ENCODE assay signal across 8 mouse cellular contexts in the genomic region with DNA sequence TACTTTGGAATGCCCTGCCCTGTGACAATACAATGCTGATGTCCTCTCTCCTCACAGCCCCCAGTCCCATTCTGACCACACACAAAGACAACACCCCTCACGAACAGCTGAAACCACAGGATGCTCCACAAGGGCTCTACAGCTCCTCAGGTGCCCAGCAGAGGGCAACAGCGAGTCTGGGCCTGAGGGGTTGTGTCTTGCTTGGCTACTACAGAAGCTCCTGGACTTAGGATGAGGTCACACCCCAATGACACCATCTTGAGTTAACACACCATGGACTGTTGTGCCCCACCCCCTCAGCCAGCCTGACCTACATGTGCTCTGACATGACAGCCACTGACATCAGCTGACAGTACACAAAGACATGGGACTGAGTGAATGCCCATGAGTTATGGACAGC. TPM values are rescaled to one million over a fixed set of nuclear protein-coding genes. Genes with fewer than 3 reads are reported as not detected.
DNase-seq lines count a peak whose midpoint lies in the region; ATAC-seq and TF ChIP-seq lines count a peak whose summit lies in the region.
"Had no signal": no experiment of that assay in that cellular context is flagged by ENCODE, and none has a peak within 500 bp of the region (broad histone marks: within the 10 kb centered on the region; RNA-seq: fewer than 3 reads in every experiment).

No protein-coding gene starts in this region.

- peak; percentile 73; the same call in 1 of the 2 replicates for TF ChIP-seq CTCF in testis, adult 2 months (IDR thresholded peaks at IDR 0.05; ENCODE audit: control insufficient read depth, insufficient read depth, insufficient replicate concordance, low read depth, low read length)
- TF ChIP-seq CTCF in liver, postnatal 0 days (IDR thresholded peaks at IDR 0.05; ENCODE audit: low read depth): peak; percentile 90

- H3K9ac ChIP-seq in hindbrain, embryonic 15.5 days: no peak overlapping the region
- no peak overlapping the region for H3K9ac ChIP-seq in liver, postnatal 0 days (replicated peaks)
- H3K9ac ChIP-seq: limb, embryonic 15.5 days had no signal

- no peaks in the 10 kb centered on the region for H3K27me3 ChIP-seq in testis, adult 2 months (ENCODE audit: control insufficient read depth, insufficient read depth, low read length)
- H3K27me3 ChIP-seq in embryonic facial prominence, embryonic 10.5 days (replicated peaks; ENCODE audit: low read depth, poor library complexity, severe bottlenecking): no peaks in the 10 kb centered on the region
- no peaks in the 10 kb centered on the region for H3K27me3 ChIP-seq in hindbrain, embryonic 15.5 days
- H3K27me3 ChIP-seq in liver, postnatal 0 days (ENCODE audit: insufficient read depth, low read length): no peaks in the 10 kb centered on the region
- H3K27me3 ChIP-seq: limb, embryonic 15.5 days had no signal

- peaks cover 3% of the 10 kb centered on the region for H3K4me1 ChIP-seq in testis, adult 2 months (ENCODE audit: control insufficient read depth, insufficient read depth, low read length)
- H3K4me1 ChIP-seq in embryonic facial prominence, embryonic 10.5 days: no peaks in the 10 kb centered on the region
- no peaks in the 10 kb centered on the region for H3K4me1 ChIP-seq in hindbrain, embryonic 15.5 days (replicated peaks)
- H3K4me1 ChIP-seq in liver, postnatal 0 days (ENCODE audit: insufficient read depth): no peaks in the 10 kb centered on the region
- H3K4me1 ChIP-seq: limb, embryonic 15.5 days had no signal

- peak; percentile 11; the same call in 1 of the 2 replicates for ATAC-seq in hindbrain, embryonic 15.5 days (ENCODE audit: low FRiP score, low read depth)
- ATAC-seq in liver, postnatal 0 days: peak; percentile 84

- H3K4me3 ChIP-seq in testis, adult 2 months (ENCODE audit: control insufficient read depth, low read depth, low read length): no peak overlapping the region
- H3K4me3 ChIP-seq in embryonic facial prominence, embryonic 10.5 days: no peak overlapping the region
- H3K4me3 ChIP-seq in hindbrain, embryonic 15.5 days: no peak overlapping the region
- H3K4me3 ChIP-seq in liver, postnatal 0 days (ENCODE audit: low read depth, low read length): no peak overlapping the region
- H3K4me3 ChIP-seq: limb, embryonic 15.5 days had no signal

- TF ChIP-seq EP300 in liver, postnatal 0 days (IDR thresholded peaks at IDR 0.05; ENCODE audit: low read depth): no peak

- no peaks in the 10 kb centered on the region for H3K9me3 ChIP-seq in embryonic facial prominence, embryonic 10.5 days
- no peaks in the 10 kb centered on the region for H3K9me3 ChIP-seq in hindbrain, embryonic 15.5 days
- no peaks in the 10 kb centered on the region for H3K9me3 ChIP-seq in liver, postnatal 0 days (ENCODE audit: low read length)
- H3K9me3 ChIP-seq: limb, embryonic 15.5 days had no signal

- DNase-seq in testis, postnatal 14 days (ENCODE audit: low spot score): no peak
- peak; percentile 75 for DNase-seq in adrenal gland, postnatal 10 days
- DNase-seq in embryonic facial prominence, embryonic 10.5 days (ENCODE audit: low spot score): peak; percentile 54
- DNase-seq in liver, postnatal 0 days: peak; percentile 70
- peak; percentile 33 for DNase-seq in retina, postnatal 7 days (ENCODE audit: low read depth, low spot score)

- no peaks in the 10 kb centered on the region for H3K36me3 ChIP-seq in testis, adult 2 months (ENCODE audit: control insufficient read depth, insufficient read depth, low read length)
- peaks cover 16% of the 10 kb centered on the region for H3K36me3 ChIP-seq in embryonic facial prominence, embryonic 10.5 days (replicated peaks)
- H3K36me3 ChIP-seq in hindbrain, embryonic 15.5 days: peaks cover 30% of the 10 kb centered on the region
- H3K36me3 ChIP-seq in liver, postnatal 0 days (replicated peaks; ENCODE audit: insufficient read depth, low read length): peaks cover 64% of the 10 kb centered on the region
- H3K36me3 ChIP-seq: limb, embryonic 15.5 days had no signal

- TF ChIP-seq POLR2A in testis, adult 2 months (IDR thresholded peaks at IDR 0.05; ENCODE audit: control insufficient read depth, low read depth, low read length): no peak

- 46% methylated on average over 2 of the region's 2 CpGs for WGBS in embryonic facial prominence, embryonic 10.5 days
- WGBS in hindbrain, embryonic 15.5 days: 38% methylated on average over 2 of the region's 2 CpGs
- WGBS in liver, postnatal 0 days (ENCODE audit: insufficient replicate concordance): 42% methylated on average over 2 of the region's 2 CpGs

- H3K27ac ChIP-seq in testis, adult 2 months (ENCODE audit: control insufficient read depth, insufficient read depth, low read depth, low read length): no peak overlapping the region
- no peak overlapping the region for H3K27ac ChIP-seq in embryonic facial prominence, embryonic 10.5 days (replicated peaks)
- H3K27ac ChIP-seq in hindbrain, embryonic 15.5 days (replicated peaks): no peak overlapping the region
- H3K27ac ChIP-seq in liver, postnatal 0 days (ENCODE audit: low read depth): no peak overlapping the region
- H3K27ac ChIP-seq: limb, embryonic 15.5 days had no signal

- H3K4me2 ChIP-seq in hindbrain, embryonic 15.5 days: no peak overlapping the region
- H3K4me2 ChIP-seq in liver, postnatal 0 days (ENCODE audit: low read depth, low read length): no peak overlapping the region
- H3K4me2 ChIP-seq: limb, embryonic 15.5 days had no signal

RNA-seq across cellular contexts. Expression of a gene that starts 56.9 kb away (rescaled TPM):
- polyA plus RNA-seq in testis, adult 2 months (2012; rRNA removed): 6.1 and 9.9 TPM in 2 replicates
- total RNA-seq in adrenal gland, postnatal 10 days (2021): 10 to 100 TPM; 10.1 to 18.0 TPM
- polyA plus RNA-seq in embryonic facial prominence, embryonic 10.5 days (2016; fragmentation: Nextera tagmentation; extraction: Ambion mirVana): 15.8 and 17.3 TPM in 2 replicates
- polyA plus RNA-seq in hindbrain, embryonic 15.5 days (2015; fragmentation: Nextera tagmentation; extraction: Ambion mirVana): 17.0 and 21.2 TPM in 2 replicates
- 8.5 and 11.8 TPM in 2 replicates for polyA plus RNA-seq in liver, postnatal 0 days (2015; fragmentation: Nextera tagmentation; extraction: Ambion mirVana)
